Mouse (Mus musculus): ENCODE measurements around the gene Eif2a. TPM values are rescaled to one million over a fixed set of nuclear protein-coding genes. Genes with fewer than 3 reads are reported as not detected.
"Not testable (repeated sequence)": the region's sequence is repeated elsewhere in the genome, so short reads cannot be mapped to it uniquely, and the experiment has no call there.

Eif2a gene
- polyA plus RNA-seq, 1 experiment from 2014 or later, result 52.8 TPM

DNA sequence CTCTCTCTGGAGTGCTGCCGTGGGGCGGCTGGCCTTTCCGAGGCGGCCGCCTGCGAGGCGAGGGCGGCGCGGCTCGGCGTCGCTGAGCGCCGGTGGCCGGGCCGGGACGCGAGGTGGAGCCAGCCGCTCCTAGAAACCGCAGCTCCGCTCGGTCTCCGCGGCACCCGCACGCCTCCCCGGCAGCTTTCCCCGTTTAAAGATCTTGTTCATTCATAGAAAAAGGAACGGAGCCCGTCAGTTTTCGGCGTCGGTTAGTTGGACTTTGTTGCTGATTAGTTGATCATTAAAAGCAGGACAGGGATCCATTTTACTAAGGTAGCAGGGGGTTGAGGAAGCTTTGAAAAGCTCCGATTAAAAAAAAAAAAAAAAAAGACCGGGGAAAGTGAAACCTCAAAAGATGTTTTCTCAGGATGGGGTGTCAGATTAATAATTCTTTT, 51.5 kb downstream of the Eif2a start:
- Histone ChIP-seq H3K27ac (replicated peaks; ENCODE audit: low read depth, low read length) (peak overlapping the region; percentile 100), H3K4me3 (ENCODE audit: low read depth, low read length) (peak overlapping the region; percentile 88), H3K4me2 (ENCODE audit: low read depth, low read length) (peak overlapping the region; percentile 67), H3K9me3 (ENCODE audit: control insufficient read depth, low read length) (no peaks in the 10 kb centered on the region), H3K27me3 (replicated peaks; ENCODE audit: control insufficient read depth, insufficient read depth, low read length) (no peaks in the 10 kb centered on the region), H3K4me1 (ENCODE audit: control insufficient read depth, insufficient read depth, low read length) (peaks cover 4% of the 10 kb centered on the region), H3K9ac (ENCODE audit: low read depth, low read length) (peak overlapping the region; percentile 99), H3K36me3 (ENCODE audit: control insufficient read depth, insufficient read depth, low read length) (peaks cover 15% of the 10 kb centered on the region; the same call in 1 of the 2 replicates)
- peak; percentile 72 for ATAC-seq (ENCODE audit: low read depth)
- DNase-seq (ENCODE audit: low spot score), result peak; percentile 34
- WGBS, result under 1% methylated on average over 18 of the region's 36 CpGs

DNA sequence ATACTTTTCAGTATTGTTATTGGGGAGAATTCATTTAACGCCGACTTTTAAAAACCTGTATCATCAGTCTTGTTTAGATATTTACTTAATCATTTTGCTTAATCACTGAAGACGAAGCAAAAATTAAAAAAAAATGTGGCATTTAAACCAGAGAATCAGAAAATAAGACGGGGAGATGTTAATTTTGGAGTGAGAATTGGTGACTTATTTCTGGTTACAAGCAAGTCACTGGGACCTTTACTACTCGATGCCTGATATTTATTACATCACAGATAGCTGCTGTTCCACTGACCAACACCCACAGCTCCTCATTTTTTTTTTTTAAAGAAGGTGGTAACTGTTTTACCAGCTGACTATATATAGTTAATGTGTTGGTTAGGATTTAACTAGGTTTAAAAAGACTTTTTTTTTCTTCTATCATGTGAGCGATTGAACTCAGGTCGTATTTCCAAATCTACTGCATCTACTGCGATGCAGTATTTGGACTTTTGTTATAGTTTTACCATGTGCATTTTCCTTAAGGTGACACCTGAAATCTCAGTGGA, 52.0 kb downstream of the Eif2a start:
- 10% methylated on average over 8 of the region's 8 CpGs for WGBS
- no peaks in the 10 kb centered on the region for H3K27me3 ChIP-seq (replicated peaks; ENCODE audit: control insufficient read depth, insufficient read depth, low read length)
- peak overlapping the region; percentile 88 for H3K4me3 ChIP-seq (ENCODE audit: low read depth, low read length)
- H3K36me3 ChIP-seq (ENCODE audit: control insufficient read depth, insufficient read depth, low read length), result peaks cover 15% of the 10 kb centered on the region; the same call in 1 of the 2 replicates
- H3K9me3 ChIP-seq (ENCODE audit: control insufficient read depth, low read length), result no peaks in the 10 kb centered on the region
- peak overlapping the region; percentile 100 for H3K27ac ChIP-seq (replicated peaks; ENCODE audit: low read depth, low read length)
- H3K4me2 ChIP-seq (ENCODE audit: low read depth, low read length), result peak overlapping the region; percentile 67
- ATAC-seq (ENCODE audit: low read depth) (no peak), DNase-seq (ENCODE audit: low spot score) (no peak)
- peak overlapping the region; percentile 99 for H3K9ac ChIP-seq (ENCODE audit: low read depth, low read length)
- peaks cover 4% of the 10 kb centered on the region for H3K4me1 ChIP-seq (ENCODE audit: control insufficient read depth, insufficient read depth, low read length)

DNA sequence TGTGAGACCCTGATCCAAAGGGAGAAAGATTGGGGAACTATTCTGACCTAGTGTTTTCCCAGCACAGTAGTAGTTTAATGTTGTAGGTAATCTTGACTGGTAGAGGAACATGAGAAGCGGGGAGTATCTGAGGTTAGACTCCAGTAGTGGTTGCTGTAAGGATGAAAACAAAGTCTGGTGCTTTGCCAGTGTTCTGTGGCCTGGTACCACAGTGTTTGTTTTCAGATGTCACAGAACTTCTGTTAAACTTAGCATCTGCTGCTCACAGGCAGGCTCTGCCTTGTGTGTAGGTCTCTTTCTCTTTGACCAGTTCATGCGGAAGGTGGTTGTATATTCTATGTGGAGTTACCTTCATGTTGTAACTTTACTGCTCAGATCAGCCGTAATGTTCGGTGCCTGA, 55.9 kb downstream of the Eif2a start:
- DNase-seq (ENCODE audit: low spot score), result no peak
- H3K4me1 ChIP-seq (ENCODE audit: control insufficient read depth, insufficient read depth, low read length), result peaks cover 4% of the 10 kb centered on the region
- WGBS, result 86% methylated on average over 4 of the region's 4 CpGs
- peaks cover 23% of the 10 kb centered on the region for H3K36me3 ChIP-seq (ENCODE audit: control insufficient read depth, insufficient read depth, low read length)
- no peak overlapping the region for H3K9ac ChIP-seq (ENCODE audit: low read depth, low read length)
- no peak overlapping the region for H3K27ac ChIP-seq (replicated peaks; ENCODE audit: low read depth, low read length)
- H3K4me3 ChIP-seq (ENCODE audit: low read depth, low read length), result no peak overlapping the region
- no peaks in the 10 kb centered on the region for H3K9me3 ChIP-seq (ENCODE audit: control insufficient read depth, low read length)
- ATAC-seq (ENCODE audit: low read depth), result no peak
- H3K27me3 ChIP-seq (replicated peaks; ENCODE audit: control insufficient read depth, insufficient read depth, low read length), result no peaks in the 10 kb centered on the region
- H3K4me2 ChIP-seq (ENCODE audit: low read depth, low read length), result no peak overlapping the region

DNA sequence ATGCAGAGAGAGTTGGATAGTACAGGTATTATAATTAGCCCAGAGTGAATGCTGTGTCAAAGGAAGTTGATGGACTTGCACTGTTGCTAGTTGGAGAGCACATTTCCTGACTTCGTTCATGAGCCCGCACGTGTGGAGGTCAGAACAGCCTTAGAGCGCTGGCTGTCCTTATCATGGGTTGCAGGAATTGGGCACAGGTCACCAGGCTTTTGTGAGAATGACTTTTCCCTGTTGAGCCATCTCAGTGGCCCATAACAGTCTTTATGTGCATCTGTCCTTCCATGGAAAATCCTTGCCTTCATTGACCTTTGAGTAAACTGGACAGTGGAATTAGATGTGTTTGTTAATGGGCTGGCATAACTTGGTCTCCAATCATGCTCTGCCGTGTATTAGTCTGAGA, 56.7 kb downstream of the Eif2a start:
- no peaks in the 10 kb centered on the region for H3K9me3 ChIP-seq (ENCODE audit: control insufficient read depth, low read length)
- no peak overlapping the region for H3K4me2 ChIP-seq (ENCODE audit: low read depth, low read length)
- H3K4me1 ChIP-seq (ENCODE audit: control insufficient read depth, insufficient read depth, low read length), result peaks cover 4% of the 10 kb centered on the region
- no peak overlapping the region for H3K9ac ChIP-seq (ENCODE audit: low read depth, low read length)
- WGBS, result 85% methylated on average over 5 of the region's 5 CpGs
- H3K27ac ChIP-seq (replicated peaks; ENCODE audit: low read depth, low read length), result no peak overlapping the region
- H3K27me3 ChIP-seq (replicated peaks; ENCODE audit: control insufficient read depth, insufficient read depth, low read length), result no peaks in the 10 kb centered on the region
- DNase-seq (ENCODE audit: low spot score), result no peak
- no peak for ATAC-seq (ENCODE audit: low read depth)
- H3K36me3 ChIP-seq (ENCODE audit: control insufficient read depth, insufficient read depth, low read length), result peaks cover 29% of the 10 kb centered on the region
- no peak overlapping the region for H3K4me3 ChIP-seq (ENCODE audit: low read depth, low read length)

DNA sequence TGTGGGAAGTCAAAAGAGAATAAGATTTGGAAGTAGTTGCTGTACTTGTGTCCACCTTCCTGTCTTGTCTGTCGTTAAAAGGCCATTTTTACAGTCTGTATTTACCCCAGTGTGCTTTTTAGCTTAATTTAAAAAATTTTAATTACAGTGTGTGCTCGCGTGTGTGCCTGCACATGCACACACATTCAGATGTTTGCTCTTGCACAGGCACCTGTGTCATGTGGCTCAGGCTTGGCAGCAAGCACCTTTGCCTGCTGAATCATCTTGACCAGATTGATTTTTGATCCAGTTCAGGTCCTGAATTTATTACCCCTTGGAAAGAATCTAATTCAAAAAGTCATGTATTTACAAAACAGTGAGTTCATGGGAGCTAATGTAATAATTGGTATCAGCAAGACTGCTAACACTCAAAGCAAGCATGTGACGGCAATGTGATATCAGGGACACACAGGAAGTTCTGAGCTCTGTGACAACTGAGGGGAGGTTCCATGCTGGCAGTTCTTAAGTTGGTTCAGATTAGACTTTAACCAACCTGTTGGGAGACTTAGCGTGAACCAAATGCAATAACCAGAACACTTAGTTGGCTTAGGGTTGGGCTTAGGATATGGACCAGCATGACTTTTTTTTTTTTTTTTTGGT, 57.3 kb downstream of the Eif2a start:
- DNase-seq (ENCODE audit: low spot score) (no peak), ATAC-seq (ENCODE audit: low read depth) (no peak)
- H3K9ac ChIP-seq (ENCODE audit: low read depth, low read length), result no peak overlapping the region

DNA sequence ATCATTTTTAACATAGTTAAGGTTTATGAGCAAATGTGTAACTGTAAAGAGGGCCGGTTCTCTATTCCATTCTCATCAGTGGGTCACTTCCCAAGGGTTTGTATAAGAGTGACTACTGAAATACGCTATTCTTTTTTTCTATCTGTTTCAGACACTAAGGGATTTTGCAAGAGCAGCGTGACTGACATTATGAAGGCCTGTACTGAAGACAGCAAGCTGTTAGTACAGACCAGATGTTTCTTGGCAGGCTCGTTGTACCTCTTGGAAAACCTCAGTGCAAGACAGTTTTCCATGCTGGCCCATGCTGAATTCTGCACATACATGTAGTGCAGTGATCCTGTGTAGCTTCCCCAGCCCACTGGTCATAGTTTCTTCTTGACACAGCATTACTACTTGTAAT, 64.9 kb downstream of the Eif2a start:
- H3K27me3 ChIP-seq (replicated peaks; ENCODE audit: control insufficient read depth, insufficient read depth, low read length); H3K9me3 ChIP-seq (ENCODE audit: control insufficient read depth, low read length); DNase-seq (ENCODE audit: low spot score); H3K4me3 ChIP-seq (ENCODE audit: low read depth, low read length); H3K4me2 ChIP-seq (ENCODE audit: low read depth, low read length); ATAC-seq (ENCODE audit: low read depth); H3K4me1 ChIP-seq (ENCODE audit: control insufficient read depth, insufficient read depth, low read length); H3K9ac ChIP-seq (ENCODE audit: low read depth, low read length); H3K27ac ChIP-seq (replicated peaks; ENCODE audit: low read depth, low read length): not testable (repeated sequence)
- H3K36me3 ChIP-seq (ENCODE audit: control insufficient read depth, insufficient read depth, low read length), result peaks cover 61% of the 10 kb centered on the region
- WGBS, result 80% methylated on average over 4 of the region's 4 CpGs

More for the DNA sequence above, 57.3 kb downstream of the Eif2a start:
- H3K27me3 ChIP-seq (replicated peaks; ENCODE audit: control insufficient read depth, insufficient read depth, low read length), result no peaks in the 10 kb centered on the region
- peaks cover 1% of the 10 kb centered on the region for H3K4me1 ChIP-seq (ENCODE audit: control insufficient read depth, insufficient read depth, low read length)
- 93% methylated on average over 5 of the region's 5 CpGs for WGBS
- no peak overlapping the region for H3K4me3 ChIP-seq (ENCODE audit: low read depth, low read length)
- H3K36me3 ChIP-seq (ENCODE audit: control insufficient read depth, insufficient read depth, low read length), result peaks cover 35% of the 10 kb centered on the region
- H3K9me3 ChIP-seq (ENCODE audit: control insufficient read depth, low read length), result no peaks in the 10 kb centered on the region
- H3K4me2 ChIP-seq (ENCODE audit: low read depth, low read length), result no peak overlapping the region
- no peak overlapping the region for H3K27ac ChIP-seq (replicated peaks; ENCODE audit: low read depth, low read length)

DNA sequence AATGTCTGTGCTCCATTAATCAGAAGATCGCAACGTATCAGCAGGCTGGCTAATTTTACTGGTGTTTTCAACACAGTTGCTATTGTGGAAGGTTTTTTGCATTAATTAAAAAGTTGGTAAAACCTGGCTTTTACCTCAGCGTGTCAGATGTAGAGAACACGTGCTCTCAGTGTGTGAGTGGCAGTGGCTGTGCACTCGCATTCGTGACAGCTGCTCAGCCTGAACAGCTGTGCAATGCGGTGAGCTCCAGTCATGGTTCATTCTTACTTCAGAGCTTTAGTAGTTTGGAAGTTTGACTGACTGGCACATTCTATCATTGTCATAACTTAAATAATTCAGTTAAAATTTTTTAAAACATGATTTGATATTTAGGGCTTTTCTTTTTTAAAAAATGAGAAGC, 67.0 kb downstream of the Eif2a start:
- not testable (repeated sequence) for ATAC-seq (ENCODE audit: low read depth); DNase-seq (ENCODE audit: low spot score)
- WGBS, result 86% methylated on average over 7 of the region's 7 CpGs

DNA sequence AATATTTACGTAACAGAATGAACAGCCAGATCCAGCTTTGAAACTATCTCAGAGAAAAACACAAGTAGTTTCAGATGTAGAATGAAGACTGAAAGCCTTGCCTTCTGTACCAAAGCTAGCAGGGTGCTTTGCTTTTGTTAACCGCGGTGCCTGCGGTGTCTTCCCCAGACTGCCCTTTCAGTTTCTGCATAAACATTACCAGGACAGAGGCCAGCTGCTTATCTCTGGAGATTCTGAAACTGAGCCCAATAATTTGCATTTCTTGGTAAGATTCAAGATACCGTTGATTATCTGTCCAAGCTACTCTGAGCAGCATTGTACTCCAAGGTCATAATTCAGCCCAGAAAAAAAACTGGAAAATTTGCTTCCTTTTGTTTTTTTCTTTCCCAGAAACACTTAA, 68.0 kb downstream of the Eif2a start:
- H3K9me3 ChIP-seq (ENCODE audit: control insufficient read depth, low read length), result no peaks in the 10 kb centered on the region
- no peaks in the 10 kb centered on the region for H3K27me3 ChIP-seq (replicated peaks; ENCODE audit: control insufficient read depth, insufficient read depth, low read length)
- peaks cover 35% of the 10 kb centered on the region for H3K36me3 ChIP-seq (ENCODE audit: control insufficient read depth, insufficient read depth, low read length)
- H3K9ac ChIP-seq (ENCODE audit: low read depth, low read length), result no peak overlapping the region
- no peak overlapping the region for H3K27ac ChIP-seq (replicated peaks; ENCODE audit: low read depth, low read length)
- ATAC-seq (ENCODE audit: low read depth), result no peak
- H3K4me3 ChIP-seq (ENCODE audit: low read depth, low read length), result no peak overlapping the region
- no peak for DNase-seq (ENCODE audit: low spot score)
- WGBS, result 64% methylated on average over 5 of the region's 5 CpGs
- H3K4me1 ChIP-seq (ENCODE audit: control insufficient read depth, insufficient read depth, low read length), result no peaks in the 10 kb centered on the region
- H3K4me2 ChIP-seq (ENCODE audit: low read depth, low read length), result no peak overlapping the region

More for the DNA sequence above, 67.0 kb downstream of the Eif2a start:
- H3K27me3 ChIP-seq (replicated peaks; ENCODE audit: control insufficient read depth, insufficient read depth, low read length); H3K9me3 ChIP-seq (ENCODE audit: control insufficient read depth, low read length); H3K4me1 ChIP-seq (ENCODE audit: control insufficient read depth, insufficient read depth, low read length); H3K4me3 ChIP-seq (ENCODE audit: low read depth, low read length); H3K9ac ChIP-seq (ENCODE audit: low read depth, low read length); H3K27ac ChIP-seq (replicated peaks; ENCODE audit: low read depth, low read length); H3K4me2 ChIP-seq (ENCODE audit: low read depth, low read length): not testable (repeated sequence)
- peaks cover 43% of the 10 kb centered on the region for H3K36me3 ChIP-seq (ENCODE audit: control insufficient read depth, insufficient read depth, low read length)
